Mouse (Mus musculus): ENCODE measurements at regions not wholly inside any gene's neighbourhood (a gene's known extent, or its start where the extent isn't known, plus 50 kb on each side); places are given as distances from the start of the nearest gene placed in this dataset.

- TF ChIP-seq CTCF (IDR thresholded peaks at IDR 0.05; ENCODE audit: borderline replicate concordance, extremely low read depth, insufficient read depth, insufficient read length) (no peak), POLR2A (IDR thresholded peaks at IDR 0.05; ENCODE audit: borderline replicate concordance, extremely low read depth, insufficient read depth, insufficient read length, poor library complexity, severe bottlenecking) (no peak)
These were observed 654.0 kb upstream of the Pou3f3 start for GRCm38 (mm10) chr1:42041544-42041943.

Measured in brain, embryonic 14.5 days (tissue).